Mouse (Mus musculus) T-helper 17 cell (primary cell): Measurements from ENCODE around the gene Zc3h8.

Experiments
- in situ Hi-C, 2 experiments: fragments of 300-600 bp; cut with MboI, MseI; formaldehyde crosslinking; loops; 1 replicate in 1 of 2; 2 replicates in 1 of 2; pipeline ENCODE4 v1.15.1; 2025; ENCODE audit warnings: high pct_unique_total_duplicates in 2 of 2

Zc3h8 gene

DNA sequence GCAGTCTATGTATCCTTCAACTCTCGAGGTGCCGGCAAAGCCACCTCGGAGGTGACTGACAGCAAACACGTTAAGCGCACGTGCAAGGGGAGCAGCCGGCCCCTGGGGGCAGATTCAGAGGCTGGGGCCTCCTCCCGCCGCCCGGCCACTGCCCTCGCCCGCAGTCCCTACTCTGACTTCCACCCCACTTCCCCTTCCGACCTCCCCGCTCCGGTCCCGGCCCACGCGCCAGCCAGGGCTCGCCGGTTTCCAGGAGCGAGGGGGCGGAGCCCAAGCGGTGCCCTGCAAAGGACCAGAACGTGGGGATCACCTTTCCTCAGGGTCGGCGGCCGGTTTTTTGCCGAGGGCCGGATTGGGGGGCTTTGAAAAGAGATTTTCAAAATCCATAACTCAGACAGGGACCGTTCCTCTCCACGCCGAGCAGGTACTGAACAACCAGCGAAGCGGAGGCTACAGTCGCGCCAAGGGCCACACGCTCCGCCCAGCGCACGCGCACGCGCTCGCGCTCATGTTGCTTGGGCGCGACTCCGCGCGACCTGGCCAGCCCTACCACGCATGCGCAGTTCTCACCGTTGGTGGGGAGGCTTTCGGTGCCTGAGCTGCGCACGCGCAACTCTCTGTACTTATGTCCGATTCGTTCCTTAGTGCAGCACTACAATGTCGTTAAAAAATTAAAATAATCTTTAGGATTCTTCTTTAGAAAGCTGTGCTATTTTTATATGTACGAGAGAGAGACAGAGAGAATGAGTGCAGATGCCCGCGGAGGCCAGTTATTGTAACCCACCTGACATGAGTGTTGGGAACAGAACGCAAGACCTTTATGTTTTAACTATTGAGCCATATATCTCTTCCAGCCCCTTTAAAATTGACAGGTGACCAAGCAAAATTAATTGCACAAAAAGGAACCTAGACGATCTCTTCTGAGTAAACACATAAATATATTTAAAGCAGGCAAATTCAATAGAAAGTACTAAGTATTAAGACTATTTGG, at the start of gene Zc3h8:
TSS of gene Zc3h8 (minus strand) at position 540 of the 991 bp plus-strand sequence.
- in situ Hi-C loops, result no loop called here

DNA sequence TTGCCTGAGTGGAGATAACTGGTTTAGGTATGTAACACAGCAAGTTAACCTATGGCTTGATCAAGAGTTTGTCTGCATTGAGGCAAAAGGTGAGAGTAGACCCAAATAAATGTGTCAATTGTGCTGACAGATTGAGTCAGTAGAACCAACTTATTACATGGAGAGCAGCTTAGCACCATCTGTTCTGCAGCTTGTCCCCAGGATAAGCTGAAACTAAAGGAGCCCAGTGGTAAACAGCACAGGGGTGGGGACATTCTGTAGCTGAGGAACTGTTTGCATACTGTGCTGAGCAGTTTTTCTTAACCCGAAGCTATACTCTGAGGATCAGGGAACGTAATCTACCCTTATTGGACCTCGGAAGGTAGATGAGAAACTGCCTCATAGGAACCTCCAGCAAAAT, 40.9 kb upstream of the Zc3h8 start:
- in situ Hi-C loops, result loop anchor here (5.0 kb wide), 2 partner anchors 38 to 88 kb away; no protein-coding TSS in a partner anchor

DNA sequence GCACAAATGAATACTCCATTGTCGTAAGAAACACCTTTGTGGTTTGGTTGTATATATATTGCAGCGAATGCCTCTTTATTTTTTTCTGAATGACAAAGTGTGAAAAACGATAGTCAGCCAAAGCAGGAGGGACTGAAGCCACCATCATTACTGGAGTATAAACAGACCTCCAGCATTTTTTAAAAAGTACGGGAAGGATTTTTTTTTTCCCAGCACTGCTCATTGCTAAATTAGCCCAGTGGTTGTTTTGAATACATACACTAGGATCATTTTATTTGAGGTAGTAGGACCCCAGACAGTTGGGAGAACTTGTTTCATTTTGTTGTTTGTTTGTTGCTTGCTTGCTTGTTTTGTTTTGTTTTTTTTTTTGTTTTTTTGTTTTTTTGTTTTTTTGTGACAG, 31.7 kb upstream of the Zc3h8 start:
- in situ Hi-C loops, result no loop called here

DNA sequence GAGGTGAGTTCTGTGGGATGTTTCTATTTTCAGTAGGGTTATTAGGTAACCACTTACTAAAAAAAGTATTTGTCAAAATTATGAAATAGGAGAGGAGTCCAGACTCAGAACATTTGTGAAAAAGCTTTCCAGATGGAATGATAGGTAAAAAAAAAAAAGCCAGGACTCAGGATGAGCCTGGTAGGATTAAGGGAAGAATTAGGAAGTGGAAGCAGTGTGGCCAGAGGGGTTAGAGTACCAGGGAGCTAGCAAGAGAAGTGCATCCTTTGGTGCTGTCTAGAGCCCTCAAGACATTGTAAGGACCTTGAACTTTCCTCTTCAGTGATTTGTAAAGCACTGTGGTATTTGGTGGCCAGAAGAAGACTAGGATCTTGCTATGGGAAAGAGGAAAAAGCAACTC, 28.4 kb upstream of the Zc3h8 start:
- in situ Hi-C loops, result no loop called here

DNA sequence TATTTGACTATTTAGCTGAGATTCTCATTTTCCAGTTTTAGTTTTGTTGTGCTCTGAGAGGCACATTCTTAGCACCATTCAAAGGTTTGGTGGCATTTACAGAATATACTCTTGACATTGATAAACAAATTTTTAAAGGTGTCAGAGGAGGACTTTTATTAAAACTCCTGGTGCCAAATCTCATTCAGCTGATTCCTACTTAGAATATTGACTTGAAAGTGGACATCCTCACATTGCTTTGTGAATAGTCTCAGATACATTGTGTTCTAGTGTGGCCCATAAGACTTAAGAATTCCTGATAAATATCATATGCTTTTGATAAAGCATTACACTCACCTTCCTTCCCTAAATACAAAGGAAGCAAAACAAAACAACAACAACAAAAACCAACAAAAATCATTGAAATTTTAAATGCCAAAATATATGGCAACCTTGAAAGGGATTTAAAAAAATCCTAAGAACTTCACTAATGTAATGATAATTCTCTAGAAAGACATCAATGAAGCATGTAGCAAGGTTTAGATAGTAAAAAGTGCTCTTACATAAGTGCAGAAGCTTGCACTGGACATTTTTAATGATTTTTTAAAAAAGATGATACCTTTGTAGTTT, 24.7 kb upstream of the Zc3h8 start:
- in situ Hi-C loops, result no loop called here

DNA sequence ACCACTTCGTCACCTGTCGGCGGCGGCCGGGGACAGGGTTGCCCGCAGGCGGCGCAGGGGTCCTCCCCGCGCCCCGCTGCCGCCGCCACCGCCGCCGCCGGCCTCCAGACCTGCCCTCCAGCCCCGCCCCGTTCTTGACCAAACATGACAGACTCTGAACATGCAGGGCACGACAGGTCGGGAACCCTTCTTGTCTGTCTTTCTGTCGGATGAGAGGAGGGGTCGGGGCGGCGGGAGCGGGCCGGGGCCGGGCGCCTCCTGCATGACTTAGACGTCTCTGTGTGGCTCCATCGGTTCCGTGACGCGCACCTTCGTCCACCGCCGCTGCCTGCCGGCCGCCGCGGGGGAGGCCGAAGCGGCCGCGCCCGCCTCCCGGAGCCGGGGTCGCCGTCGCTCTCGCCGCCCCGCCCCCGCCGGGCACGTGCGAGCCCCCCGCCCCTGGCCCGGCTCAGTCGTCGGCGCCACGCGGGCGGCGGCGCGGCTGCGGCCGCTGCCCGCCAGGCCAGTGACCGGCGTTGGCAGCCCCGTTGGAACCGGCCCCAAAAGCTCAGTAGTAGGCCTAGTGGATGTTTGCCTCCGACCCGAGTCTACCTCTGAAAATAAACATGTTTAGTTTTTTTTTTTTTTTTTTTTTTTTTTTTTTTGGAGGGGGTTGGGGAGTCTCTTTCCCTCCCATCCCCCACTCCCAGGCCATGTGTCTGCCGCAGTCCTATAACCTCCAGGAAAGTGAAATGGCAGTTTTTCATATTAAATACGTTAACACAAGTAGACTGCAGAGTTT, 24.0 kb upstream of the Zc3h8 start, which contains the start of gene Gm10762:
TSS of gene Gm10762 (minus strand) at position 65 of the 781 bp plus-strand sequence.
- in situ Hi-C loops, result no loop called here

DNA sequence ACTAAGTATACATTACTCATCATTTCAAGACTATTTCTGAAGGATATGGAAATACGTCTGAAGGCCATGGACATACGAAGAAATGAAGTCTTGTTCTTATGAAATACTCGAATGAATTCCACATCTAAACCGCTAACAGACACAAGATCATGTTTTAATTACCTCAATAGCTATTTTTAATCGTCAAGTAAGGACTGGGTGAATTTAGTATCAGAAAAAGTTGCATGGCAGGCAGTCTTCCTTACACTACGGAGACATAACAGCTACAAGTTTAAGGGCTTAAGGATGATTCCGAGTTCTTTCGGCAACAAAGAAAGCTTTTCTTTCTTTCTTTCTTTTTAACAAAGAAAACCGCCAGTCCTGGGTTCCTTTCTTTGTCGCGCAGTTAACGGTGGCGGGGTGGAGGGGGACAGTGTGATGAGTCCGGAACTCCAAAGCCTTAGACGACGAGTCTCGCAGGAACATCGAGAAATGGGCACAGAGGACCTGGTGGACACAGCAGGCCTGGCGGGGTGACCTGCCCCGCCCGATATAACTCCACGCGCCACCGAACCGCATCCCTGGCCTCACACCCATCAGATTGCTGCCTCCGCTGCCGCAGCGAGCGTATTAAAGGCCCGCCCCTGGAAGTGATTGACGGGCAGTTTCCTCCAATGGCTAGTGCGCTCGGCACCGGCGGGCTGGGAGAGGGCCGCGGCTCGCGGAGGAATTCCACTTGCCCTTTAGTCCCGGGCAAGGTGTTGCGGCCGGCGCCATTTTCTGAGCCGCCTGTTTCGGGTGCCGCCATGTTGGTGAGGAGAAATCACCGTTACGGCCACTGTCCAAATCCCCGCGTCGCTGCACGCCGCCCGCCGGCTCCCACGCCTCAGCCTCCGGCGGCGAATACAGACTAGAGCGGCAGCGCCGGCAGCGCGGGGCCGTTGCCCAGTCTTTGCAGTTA, 23.0 kb upstream of the Zc3h8 start, which contains the start of gene Zc3h6:
TSS of gene Zc3h6 (plus strand) at position 762 of the 940 bp plus-strand sequence.
- in situ Hi-C loops, result no loop called here

DNA sequence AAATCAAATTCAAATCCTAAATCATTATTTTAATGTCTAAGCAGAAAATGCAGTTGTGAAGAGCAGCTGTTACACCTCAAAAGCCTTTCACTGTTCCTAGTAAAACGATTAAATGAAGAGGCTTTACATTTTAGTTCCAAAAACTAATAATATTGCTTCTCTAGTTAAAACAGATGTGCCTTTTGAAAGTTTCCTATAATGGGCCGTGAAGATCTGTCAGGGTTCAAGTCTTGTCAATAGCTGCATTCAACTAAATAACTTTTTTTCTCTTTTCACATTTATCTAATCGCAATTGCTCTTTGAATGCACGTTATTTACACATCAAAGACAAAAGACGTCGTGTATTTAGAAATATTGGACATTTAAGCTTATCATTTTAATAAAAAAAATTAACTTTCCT, 22.4 kb upstream of the Zc3h8 start:
- in situ Hi-C loops, result no loop called here

DNA sequence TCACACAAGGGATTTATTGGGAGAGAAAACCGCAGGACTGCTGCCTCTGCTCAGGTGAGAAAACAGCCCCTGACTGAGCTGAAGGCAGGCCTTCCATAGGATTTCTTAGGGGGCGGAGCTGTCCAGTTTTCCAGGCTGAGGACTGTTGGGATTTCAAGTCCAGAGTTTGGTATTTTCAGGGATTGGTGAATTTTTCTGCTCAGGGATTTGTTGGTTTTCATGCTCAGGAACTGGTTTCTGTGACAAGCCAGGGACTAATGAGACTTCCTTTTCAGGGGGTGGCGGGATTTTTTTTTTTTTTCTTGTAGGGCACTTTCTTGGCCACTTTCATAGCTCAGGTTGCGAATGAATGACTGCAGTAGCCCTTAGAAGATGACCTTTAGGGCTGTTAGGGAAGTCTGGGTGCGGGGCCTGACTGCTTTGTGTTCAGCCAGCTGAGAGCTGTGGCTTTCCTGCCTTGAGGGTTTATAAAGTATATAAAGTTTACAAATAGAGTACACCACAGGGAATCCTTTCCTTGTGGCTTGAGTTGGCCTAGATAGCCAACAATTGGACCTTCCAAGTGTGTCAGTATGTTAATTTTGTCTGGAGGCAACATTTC, 21.7 kb upstream of the Zc3h8 start:
- in situ Hi-C loops, result no loop called here

DNA sequence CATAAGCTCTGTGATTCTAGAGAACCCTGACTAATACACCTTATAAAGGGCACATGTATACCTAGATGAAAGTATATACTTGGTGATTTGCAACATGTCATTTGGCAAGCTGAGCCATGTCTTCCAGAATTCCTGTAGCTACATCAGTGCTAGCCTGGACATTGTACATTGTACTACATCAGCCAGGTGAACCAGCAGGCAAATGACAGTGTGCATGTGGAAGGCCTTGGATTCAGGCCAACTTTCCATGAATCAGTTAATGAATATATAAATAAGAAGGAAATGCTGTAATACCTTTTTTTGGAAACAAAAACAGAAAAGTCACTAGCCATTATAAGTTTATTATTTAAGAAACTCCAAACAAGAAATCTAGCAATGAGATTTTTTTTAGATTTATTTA, 10.3 kb upstream of the Zc3h8 start:
- in situ Hi-C loops, result no loop called here

DNA sequence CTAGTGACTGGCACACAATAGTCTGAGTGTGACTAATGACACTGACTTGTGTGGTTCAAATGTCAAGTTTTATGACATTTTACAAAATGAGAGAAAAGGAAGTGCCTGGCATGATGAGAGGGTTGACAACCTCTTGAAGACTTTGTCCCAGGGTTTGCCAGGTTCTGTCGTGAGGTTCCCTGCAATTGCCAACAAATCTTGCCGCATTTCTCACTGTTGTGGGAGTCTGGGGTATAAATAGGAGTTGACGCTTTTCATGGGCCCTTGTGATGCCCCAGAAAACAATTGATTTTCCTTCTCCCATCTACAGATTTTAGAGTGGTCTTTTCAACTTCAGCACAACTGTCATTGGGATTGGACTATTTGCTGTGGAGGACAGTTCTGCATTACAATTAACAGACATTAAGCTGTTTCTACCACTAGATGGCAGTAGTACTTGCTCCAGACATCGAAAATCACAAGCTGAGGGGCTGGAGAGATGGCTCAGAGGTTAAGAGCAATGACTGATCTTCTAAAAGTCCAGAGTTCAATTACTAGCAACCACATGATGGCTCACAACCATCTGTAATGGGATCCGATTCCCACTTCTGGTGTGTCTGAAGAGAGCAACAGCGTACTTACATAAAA, 4.2 kb upstream of the Zc3h8 start:
- in situ Hi-C loops, result loop anchor here (5.0 kb wide), 1 partner anchor 109 kb away; no protein-coding TSS in a partner anchor

DNA sequence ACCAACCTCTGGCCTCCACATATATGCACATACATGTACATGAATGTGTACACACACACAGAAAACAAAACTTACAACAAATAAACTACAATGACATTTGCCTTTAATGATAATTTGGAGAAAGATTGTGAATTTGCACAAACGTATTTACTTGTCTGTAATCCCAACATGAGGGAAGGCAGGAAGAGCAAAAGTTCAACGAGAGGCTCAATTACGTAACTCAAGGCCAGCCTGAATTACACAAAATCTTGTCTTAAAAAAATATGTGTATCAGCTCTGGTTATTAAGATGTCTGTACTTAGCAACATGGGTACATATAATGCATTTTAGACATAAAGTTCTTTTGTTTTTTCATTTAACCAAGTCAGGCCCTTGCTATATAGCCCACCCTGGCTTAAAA, 7.6 kb downstream of the Zc3h8 start:
- in situ Hi-C loops, result no loop called here

DNA sequence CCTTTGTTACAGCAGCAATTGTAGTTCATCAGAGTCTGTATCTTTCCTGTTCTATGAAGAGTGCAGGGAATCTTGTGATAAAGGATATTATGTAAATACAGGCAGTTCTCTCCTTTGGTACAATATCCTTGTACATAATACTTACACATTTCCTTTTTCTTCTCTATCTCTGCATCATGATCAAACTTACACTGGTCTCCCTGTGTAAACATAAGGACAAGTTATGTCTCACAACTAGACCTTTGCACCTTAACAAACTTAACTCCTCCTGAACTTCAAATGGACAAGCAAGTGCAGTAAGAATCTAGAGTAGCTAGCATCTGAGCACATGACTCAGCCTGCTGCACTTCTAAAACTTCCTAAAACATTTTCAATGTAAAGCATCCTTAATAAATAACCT, 13.2 kb downstream of the Zc3h8 start:
- in situ Hi-C loops, result no loop called here

DNA sequence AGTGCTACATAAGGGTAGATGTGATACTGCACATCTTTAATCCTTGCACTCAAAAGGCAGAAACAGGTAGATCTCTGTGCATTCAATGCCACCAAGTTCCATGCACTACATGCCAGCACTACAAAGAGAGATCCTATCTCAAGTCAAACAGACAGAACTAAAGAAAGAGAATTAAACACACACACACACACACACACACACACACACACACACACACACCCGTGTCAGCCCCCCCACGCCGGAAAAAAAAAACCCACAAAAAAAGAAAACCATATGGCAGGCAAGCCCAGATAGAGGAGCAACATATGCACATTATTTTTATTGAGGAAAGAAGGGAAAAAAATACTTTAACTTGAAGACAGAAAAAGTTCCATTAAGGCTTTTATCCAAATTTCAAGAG, 15.4 kb downstream of the Zc3h8 start:
- in situ Hi-C loops, result loop anchor here in 1 of 2 experiments (10.0 kb wide), 1 partner anchor 1994 kb away; the partner anchor contains the start of gene Sppl2a

DNA sequence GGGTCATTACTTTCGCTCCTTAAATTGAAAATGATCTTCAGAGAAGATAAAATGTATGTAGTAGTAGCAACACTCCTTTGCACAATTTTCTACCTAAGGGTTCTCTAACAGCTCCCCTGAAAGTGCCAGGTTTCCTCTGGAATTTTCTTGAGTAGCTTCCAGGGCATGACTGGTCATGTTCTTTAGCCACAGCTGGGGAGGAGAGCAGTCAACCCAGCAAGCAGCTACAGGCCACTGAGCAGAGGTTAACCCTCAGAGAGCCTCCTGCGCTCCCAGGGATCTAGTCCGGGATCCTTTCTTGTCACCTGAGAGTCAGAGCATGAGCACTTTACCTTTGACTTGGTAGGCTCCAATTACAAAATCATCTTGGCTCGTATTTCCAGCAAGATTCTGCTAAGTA, 19.1 kb downstream of the Zc3h8 start:
- in situ Hi-C loops, result loop anchor here in 1 of 2 experiments (10.0 kb wide), 1 partner anchor 1990 kb away; the partner anchor contains the start of gene Sppl2a

DNA sequence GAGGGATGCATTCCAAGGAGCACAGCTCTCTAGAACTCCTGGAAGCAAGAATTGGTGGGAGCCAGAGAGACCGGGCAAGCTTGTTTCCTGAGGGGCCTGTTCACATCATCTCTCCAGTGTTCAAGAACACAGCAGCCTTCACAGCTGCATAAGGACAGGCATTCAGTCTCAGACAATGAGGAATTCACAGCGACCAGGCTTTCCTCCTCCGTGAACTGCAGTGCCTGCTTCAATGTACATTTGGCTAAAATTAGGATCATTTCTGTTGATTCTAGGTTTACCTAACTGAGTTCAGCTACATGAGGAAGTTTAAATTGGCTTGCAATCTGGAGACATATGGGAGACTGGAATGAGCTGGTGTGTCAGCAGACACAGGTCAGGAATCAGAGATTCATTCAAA, 27.3 kb downstream of the Zc3h8 start:
- in situ Hi-C loops, result no loop called here

DNA sequence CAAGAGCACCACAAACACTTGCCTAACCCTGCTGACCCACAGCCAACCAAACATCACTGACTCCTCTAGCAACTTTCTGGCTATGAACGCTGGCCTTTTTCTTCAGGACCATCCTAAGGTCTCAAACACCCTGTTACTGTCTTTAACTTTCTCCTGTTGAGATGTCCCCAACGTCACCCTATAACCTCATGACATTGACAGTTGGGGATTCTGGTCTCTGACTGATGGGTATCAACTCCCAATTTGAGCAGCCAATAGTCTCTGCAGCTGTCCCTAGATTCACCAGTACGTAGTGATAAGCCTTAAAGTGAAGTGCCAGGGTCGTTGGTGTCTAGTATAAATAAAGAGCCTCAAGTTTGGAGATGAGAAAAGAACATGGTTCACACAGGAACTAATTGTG, 28.9 kb downstream of the Zc3h8 start:
- in situ Hi-C loops, result no loop called here

DNA sequence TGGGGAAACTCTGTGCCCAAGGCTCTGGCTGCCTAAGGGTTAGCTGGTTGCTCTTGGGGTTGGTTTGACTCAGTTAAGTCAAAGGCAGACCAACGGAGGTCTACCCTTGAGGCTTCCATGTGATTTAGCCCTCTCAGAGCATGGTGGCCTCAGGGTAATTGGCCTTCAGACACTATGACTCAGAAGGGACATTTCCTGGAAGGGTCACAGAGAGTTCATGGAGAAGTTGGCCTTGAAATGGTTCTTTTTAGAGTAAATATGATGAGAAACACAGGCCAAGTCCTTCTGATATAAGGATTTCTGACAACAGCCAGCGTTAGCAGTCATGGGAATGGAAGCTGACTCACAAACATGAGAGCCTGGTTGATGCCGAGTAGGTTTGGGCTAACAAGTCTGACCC, 40.2 kb downstream of the Zc3h8 start:
- in situ Hi-C loops, result loop anchor here in 1 of 2 experiments (10.0 kb wide), 2 partner anchors 209 to 421 kb away; partner anchors contain the start of gene Mertk

DNA sequence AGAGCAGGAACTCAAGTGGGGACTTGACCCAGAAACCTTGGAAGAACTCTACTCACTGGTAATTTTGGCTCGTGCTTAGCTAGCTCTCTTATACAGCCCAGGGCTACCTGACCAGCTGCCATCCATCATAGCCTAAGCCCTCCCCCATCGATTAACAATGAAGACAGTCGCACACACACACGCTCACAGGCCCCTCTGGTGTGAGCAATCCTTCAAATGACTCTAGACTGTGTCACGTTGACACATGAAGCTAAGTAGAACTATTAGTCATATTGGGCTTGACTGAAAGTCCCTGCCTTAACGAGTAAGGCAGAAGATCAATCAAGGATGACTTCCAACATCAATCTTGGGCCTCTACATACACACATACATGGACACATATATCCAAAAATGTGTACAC, 41.0 kb downstream of the Zc3h8 start:
- in situ Hi-C loops, result loop anchor here in 1 of 2 experiments (10.0 kb wide), 2 partner anchors 208 to 422 kb away; partner anchors contain the start of gene Mertk
